Mouse (Mus musculus) erythroblast, embryonic 14.5 days (primary cell): ENCODE results near the gene Sars2. TPM values are rescaled to one million over a fixed set of nuclear protein-coding genes. Genes with fewer than 3 reads are reported as not detected.

Experiments used
- H3K27me3 ChIP-seq: 2 replicates; pipeline ENCODE4 v1.6.1; 2012; ENCODE audit warnings: inconsistent platforms; ENCODE audit not compliant: control insufficient read depth
- H3K36me3 ChIP-seq: 2 replicates; pipeline ENCODE4 v1.6.1; 2012; ENCODE audit warnings: mild to moderate bottlenecking, inconsistent platforms; ENCODE audit not compliant: control insufficient read depth
- H3K4me1 ChIP-seq: 2 replicates; pipeline ENCODE4 v1.6.1; 2012; ENCODE audit warnings: inconsistent platforms; ENCODE audit not compliant: control insufficient read depth
- H3K4me3 ChIP-seq: replicated peaks from 2 replicates; pipeline ENCODE3; 2012; ENCODE audit warnings: moderate library complexity, mild to moderate bottlenecking, inconsistent platforms
- H3K9me3 ChIP-seq: 2 replicates; pipeline ENCODE4 v1.6.1; 2012; ENCODE audit warnings: low read length, inconsistent platforms, mixed read lengths; ENCODE audit not compliant: control insufficient read depth
- GATA1 ChIP-seq: IDR thresholded peaks from 2 replicates; pipeline ENCODE4 v1.6.1; 2012; ENCODE audit warnings: low read length, inconsistent platforms, mixed read lengths
- TAL1 ChIP-seq: IDR thresholded peaks from 3 replicates; pipeline ENCODE4 v1.6.1; 2012; ENCODE audit warnings: low read length, inconsistent platforms, mixed read lengths
- polyA plus RNA-seq: library from polyadenylated mRNA; stranded (reverse); fragments of >175 nt; gene quantifications from 2 replicates; pipeline ENCODE4 v1.2.3, GENCODE M21; 2012

Gene Sars2
- polyA plus RNA-seq, 1 experiment = 2.7 TPM

DNA sequence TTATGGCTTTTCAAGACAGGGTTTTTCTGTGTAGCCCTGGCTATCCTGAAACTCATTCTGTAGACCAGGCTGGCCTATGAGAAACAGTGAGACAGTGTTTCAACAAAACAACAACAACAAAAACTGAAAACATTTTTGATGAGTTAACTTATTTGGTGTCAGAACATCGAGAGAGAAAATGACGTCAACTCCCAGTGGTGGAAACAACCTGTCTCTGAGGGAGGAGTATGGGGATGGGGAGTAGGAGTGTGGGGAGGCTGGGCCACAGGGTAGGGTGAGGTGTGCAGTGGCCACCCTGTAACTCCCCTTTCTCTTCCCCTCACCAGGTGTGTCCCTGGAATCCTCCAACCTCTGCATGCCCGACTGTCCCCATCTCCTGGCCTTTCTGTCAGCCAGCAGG is 52.7 kb downstream of the Sars2 start:
- H3K27me3 ChIP-seq = peaks cover 8% of the 10 kb centered on the region
- TF ChIP-seq GATA1 (no peak), TAL1 (no peak)
- H3K4me3 ChIP-seq = no peak overlapping the region
- H3K36me3 ChIP-seq = peaks cover 7% of the 10 kb centered on the region
- H3K4me1 ChIP-seq = peaks cover 28% of the 10 kb centered on the region
- no peaks in the 10 kb centered on the region for H3K9me3 ChIP-seq

DNA sequence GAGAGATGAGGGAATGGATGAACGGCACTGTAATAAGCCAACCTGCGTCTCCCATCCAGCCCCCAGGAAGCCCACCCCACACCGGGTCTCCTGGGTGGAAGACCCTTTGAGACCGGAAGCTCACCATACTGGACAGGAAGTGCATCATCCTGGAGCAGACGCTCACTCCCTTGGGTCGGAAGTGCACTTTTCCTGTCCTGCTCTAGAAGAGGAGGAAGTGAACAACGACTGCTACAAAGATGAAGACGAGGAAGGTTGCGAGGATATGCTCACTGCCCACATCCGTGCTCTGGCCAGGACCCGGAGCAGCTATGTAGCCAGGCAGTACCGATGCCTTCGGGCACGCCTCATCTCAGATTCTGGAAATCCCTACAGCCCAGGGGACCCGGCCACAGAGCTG is 54.0 kb downstream of the Sars2 start:
- peak overlapping the region; percentile 58 for H3K4me3 ChIP-seq
- H3K9me3 ChIP-seq = no peaks in the 10 kb centered on the region
- peaks cover 28% of the 10 kb centered on the region for H3K4me1 ChIP-seq
- peaks cover 7% of the 10 kb centered on the region for H3K36me3 ChIP-seq
- TF ChIP-seq TAL1 (no peak), GATA1 (no peak)
- peaks cover 8% of the 10 kb centered on the region for H3K27me3 ChIP-seq

DNA sequence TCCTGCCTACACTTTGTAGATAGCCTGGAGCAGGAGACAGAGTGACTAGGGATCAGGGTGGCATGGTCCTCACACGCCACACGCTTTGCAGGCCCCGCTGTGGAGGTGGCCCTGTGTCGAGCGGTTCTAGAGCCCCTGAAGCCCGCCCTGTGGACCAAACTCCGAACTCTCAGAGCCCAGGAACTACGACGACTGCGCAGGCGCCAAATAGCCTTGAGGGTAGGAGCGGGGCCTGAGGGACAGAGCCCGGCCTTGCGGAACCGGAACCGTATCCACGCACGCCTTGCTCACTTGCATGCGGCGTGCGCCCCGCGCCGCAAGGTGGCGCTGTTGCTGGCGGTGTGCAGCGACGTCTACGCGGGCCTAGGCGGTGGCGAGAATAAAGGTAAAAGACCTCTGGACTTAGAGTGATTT is 54.8 kb downstream of the Sars2 start:
- no peak for TF ChIP-seq TAL1
- TF ChIP-seq GATA1 = no peak
- peaks cover 28% of the 10 kb centered on the region for H3K4me1 ChIP-seq

DNA sequence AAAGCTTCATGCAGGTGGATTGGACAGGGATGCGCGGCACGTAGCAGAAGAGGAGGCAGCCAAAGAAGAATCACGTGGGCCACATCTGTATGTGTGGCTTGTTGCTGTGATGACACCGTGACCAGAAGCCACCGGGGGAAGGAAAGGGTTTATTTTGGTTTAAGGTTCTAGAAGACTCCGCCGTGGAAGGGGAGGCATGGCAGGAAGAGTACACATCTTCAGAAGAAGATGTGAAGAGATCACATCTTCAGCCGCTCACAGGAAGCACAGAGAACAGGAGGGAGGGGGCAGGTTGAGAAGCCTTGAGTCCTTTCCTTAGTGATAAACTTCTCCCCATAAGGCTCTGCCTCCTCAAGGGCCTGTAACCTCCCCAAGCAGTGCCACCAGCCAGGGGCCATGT is 58.2 kb downstream of the Sars2 start:
- Histone ChIP-seq H3K4me3 (no peak overlapping the region), H3K27me3 (peaks cover 5% of the 10 kb centered on the region; the same call in 1 of the 2 replicates), H3K4me1 (peaks cover 46% of the 10 kb centered on the region), H3K9me3 (no peaks in the 10 kb centered on the region), H3K36me3 (peaks cover 7% of the 10 kb centered on the region)
- TF ChIP-seq TAL1 (no peak), GATA1 (no peak)

More for the DNA sequence above, 54.8 kb downstream of the Sars2 start:
- H3K9me3 ChIP-seq = no peaks in the 10 kb centered on the region
- peak overlapping the region; percentile 58 for H3K4me3 ChIP-seq
- peaks cover 7% of the 10 kb centered on the region for H3K36me3 ChIP-seq
- H3K27me3 ChIP-seq = peaks cover 8% of the 10 kb centered on the region

DNA sequence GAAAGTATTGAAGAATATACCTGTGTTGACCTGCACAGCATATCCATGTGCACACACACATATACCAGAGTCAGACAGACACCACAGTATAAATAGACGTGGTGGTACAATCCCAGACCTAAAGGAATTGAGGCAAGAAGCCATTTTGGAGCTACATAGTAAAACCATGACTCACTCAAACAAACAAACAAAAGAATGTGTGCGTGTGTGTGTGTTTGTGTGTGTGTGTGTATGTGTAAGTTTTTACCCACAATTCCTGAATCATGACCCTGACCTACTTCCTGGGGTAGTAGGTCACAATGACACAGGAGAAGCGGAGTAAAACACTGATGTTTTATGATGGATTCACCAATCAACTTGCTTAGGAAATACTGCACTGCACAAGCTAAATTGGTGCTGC is 59.7 kb downstream of the Sars2 start:
- Histone ChIP-seq H3K9me3 (no peaks in the 10 kb centered on the region), H3K4me3 (no peak overlapping the region), H3K36me3 (peaks cover 7% of the 10 kb centered on the region), H3K27me3 (no peaks in the 10 kb centered on the region), H3K4me1 (peaks cover 34% of the 10 kb centered on the region)
- TF ChIP-seq GATA1 (no peak), TAL1 (no peak)

- Histone ChIP-seq H3K27me3 (no peaks in the 10 kb centered on the region), H3K4me3 (no peak overlapping the region), H3K9me3 (no peaks in the 10 kb centered on the region), H3K36me3 (peaks cover 7% of the 10 kb centered on the region), H3K4me1 (peaks cover 32% of the 10 kb centered on the region)
- no peak for TF ChIP-seq TAL1
- TF ChIP-seq GATA1 = no peak
These were observed 60.3 kb downstream of the Sars2 start for GRCm38 (mm10) chr7:28801901-28802670.

- no peaks in the 10 kb centered on the region for H3K9me3 ChIP-seq
- H3K27me3 ChIP-seq = no peaks in the 10 kb centered on the region
- TF ChIP-seq GATA1 (no peak), TAL1 (no peak)
- H3K36me3 ChIP-seq = peaks cover 2% of the 10 kb centered on the region; the same call in 1 of the 2 replicates
- peaks cover 32% of the 10 kb centered on the region for H3K4me1 ChIP-seq
- no peak overlapping the region for H3K4me3 ChIP-seq
These were observed 61.2 kb downstream of the Sars2 start for GRCm38 (mm10) chr7:28802846-28803588.

Other genes starting within 250 kb of the Sars2 start
- gene Ifnl2, start 231.5 kb upstream of the Sars2 start, polyA plus RNA-seq = not detected in 2 replicates
- gene Ifnl3, start 219.2 kb upstream of the Sars2 start, polyA plus RNA-seq = not detected in 2 replicates
- gene Sycn, start 201.1 kb upstream of the Sars2 start, polyA plus RNA-seq = not detected in 2 replicates
- gene Nccrp1, start 194.7 kb upstream of the Sars2 start, polyA plus RNA-seq = 0.05 and 0.09 TPM in 2 replicates
- gene Samd4b, start 143.8 kb upstream of the Sars2 start, polyA plus RNA-seq = 9.3 and 11.4 TPM in 2 replicates
- 16.1 and 20.0 TPM in 2 replicates for gene Pak4, start 143.8 kb upstream of the Sars2 start, polyA plus RNA-seq
- not detected in 2 replicates for gene Acp7, start 110.7 kb upstream of the Sars2 start, polyA plus RNA-seq
- not detected in 2 replicates for gene Fbxo27, start 49.1 kb upstream of the Sars2 start, polyA plus RNA-seq
- gene Fbxo17, start 25.2 kb upstream of the Sars2 start, polyA plus RNA-seq = 0.03 TPM in 1 of 2 replicates, not detected in the other
- gene Mrps12, start 172 bp upstream of the Sars2 start, polyA plus RNA-seq = 32.0 and 39.4 TPM in 2 replicates
- not detected in 2 replicates for gene Ccer2, start 14.2 kb downstream of the Sars2 start, polyA plus RNA-seq
- gene Sirt2, start 24.7 kb downstream of the Sars2 start, polyA plus RNA-seq = 17.4 and 17.6 TPM in 2 replicates
- 20.1 and 21.4 TPM in 2 replicates for gene Nfkbib, start 25.5 kb downstream of the Sars2 start, polyA plus RNA-seq
- gene Rinl, start 47.0 kb downstream of the Sars2 start, polyA plus RNA-seq = 0.49 and 0.65 TPM in 2 replicates
- 24.2 and 25.1 TPM in 2 replicates for gene Hnrnpl, start 66.5 kb downstream of the Sars2 start, polyA plus RNA-seq
- gene Ech1, start 83.2 kb downstream of the Sars2 start, polyA plus RNA-seq = 0.67 and 2.1 TPM in 2 replicates
- 0.04 and 0.17 TPM in 2 replicates for gene Lgals4, start 91.9 kb downstream of the Sars2 start, polyA plus RNA-seq
- gene Lgals7, start 121.9 kb downstream of the Sars2 start, polyA plus RNA-seq = not detected in 2 replicates
- gene Capn12, start 139.4 kb downstream of the Sars2 start, polyA plus RNA-seq = 0.02 TPM in 1 of 2 replicates, not detected in the other
- 86.9 and 109 TPM in 2 replicates for gene Actn4, start 220.3 kb downstream of the Sars2 start, polyA plus RNA-seq
- 17.8 and 48.0 TPM in 2 replicates for gene Eif3k, start 239.9 kb downstream of the Sars2 start, polyA plus RNA-seq
- gene Map4k1, start 240.1 kb downstream of the Sars2 start, polyA plus RNA-seq = 8.4 and 11.7 TPM in 2 replicates